In the genomic region with DNA sequence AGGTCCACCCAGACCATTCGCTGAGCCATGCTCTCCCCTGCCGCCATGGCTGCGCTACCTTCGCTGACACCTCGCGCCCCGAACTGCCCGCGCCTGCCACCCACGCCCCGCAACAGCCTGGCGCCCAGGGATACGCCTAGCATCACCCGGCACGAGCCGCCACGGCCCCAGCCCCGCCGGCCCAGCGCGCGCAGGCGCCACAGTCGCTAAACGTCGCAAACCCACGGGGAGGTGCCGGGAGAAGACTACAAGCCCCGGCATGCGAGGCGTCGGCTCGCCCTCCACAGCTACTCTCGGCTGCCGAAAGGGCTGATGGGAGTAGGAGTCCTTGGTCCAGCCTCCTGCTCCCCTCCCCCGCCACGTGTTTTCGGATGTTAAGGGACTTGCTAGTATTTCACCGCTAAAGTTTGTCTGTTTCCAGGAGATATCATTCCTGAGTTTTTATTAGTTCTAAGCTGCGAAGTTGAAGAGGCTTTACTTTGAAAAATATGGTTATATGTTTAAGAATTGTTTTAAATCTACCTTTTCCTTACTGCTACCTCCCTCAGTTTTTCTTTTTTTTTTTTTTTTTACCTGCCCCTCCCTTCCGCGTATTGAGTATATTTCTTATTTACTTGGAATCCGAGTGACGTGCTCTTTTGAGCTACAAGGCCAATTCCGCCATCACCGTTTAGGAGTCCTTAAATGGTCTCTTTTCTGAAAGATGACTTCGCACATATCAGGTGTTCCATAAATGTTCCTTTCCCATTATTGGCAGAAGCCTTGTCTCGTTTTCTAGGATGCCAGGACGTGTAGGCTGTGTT, we compare ENCODE assay signal across 1 mouse cellular context.
TF ChIP-seq lines count a peak whose summit lies in the region.

Gene Rexo2, minus strand, starts transcription at position 213 of the 803 bp plus-strand sequence.

TF ChIP-seq in CH12.LX, 34 proteins besides CTCF, POLR2A, EP300 and RAD21 (continued from another document):
- TF ChIP-seq KAT2A (IDR thresholded peaks at IDR 0.05; ENCODE audit: insufficient replicate concordance, low read length), result peak; percentile 95; the same call in 1 of the 2 replicates
- 0 out of 2 replicates have a peak, but pooled peaks have one; percentile 47 for TF ChIP-seq TBP (conservative IDR thresholded peaks at IDR 0.05; ENCODE audit: low read depth, low read length)
- TF ChIP-seq CHD1 (IDR thresholded peaks at IDR 0.05; ENCODE audit: low read depth, low read length), result no peak; the same call in 1 of the 2 replicates
- no peak for TF ChIP-seq MAFK (IDR thresholded peaks at IDR 0.05; ENCODE audit: insufficient replicate concordance, low read length)
- peak; percentile 95 for TF ChIP-seq SIN3A (IDR thresholded peaks at IDR 0.05; ENCODE audit: low read length)
- TF ChIP-seq ZC3H11A (IDR thresholded peaks at IDR 0.05; ENCODE audit: low read depth, low read length), result no peak
- TF ChIP-seq MXI1 (IDR thresholded peaks at IDR 0.05; ENCODE audit: low read depth, low read length), result peak; percentile 99
- no peak for TF ChIP-seq PAX5 (IDR thresholded peaks at IDR 0.05; ENCODE audit: low read length)
- peak; percentile 66; the same call in 1 of the 2 replicates for TF ChIP-seq MEF2A (IDR thresholded peaks at IDR 0.05; ENCODE audit: borderline replicate concordance, low read depth, low read length)
- peak; percentile 56; the same call in 1 of the 2 replicates for TF ChIP-seq TCF12 (IDR thresholded peaks at IDR 0.05; ENCODE audit: low read depth, low read length)
- TF ChIP-seq GABPA (IDR thresholded peaks at IDR 0.05; ENCODE audit: insufficient replicate concordance, low read depth, low read length), result peak; percentile 76; the same call in 1 of the 2 replicates
- TF ChIP-seq ETS1 (conservative IDR thresholded peaks at IDR 0.05; ENCODE audit: low read depth, low read length), result no peak
- no peak for TF ChIP-seq JUN (IDR thresholded peaks at IDR 0.05; ENCODE audit: insufficient read depth, low read depth, low read length)
- TF ChIP-seq BHLHE40 (IDR thresholded peaks at IDR 0.05; ENCODE audit: low read depth, low read length), result peak; percentile 87
- peak; percentile 13; the same call in 1 of the 2 replicates for TF ChIP-seq USF1 (IDR thresholded peaks at IDR 0.05; ENCODE audit: low read depth, low read length)
- 0 out of 2 replicates have a peak, but pooled peaks have one; percentile 4 for TF ChIP-seq USF2 (conservative IDR thresholded peaks at IDR 0.05; ENCODE audit: low read depth, low read length)
- peak; percentile 97 for TF ChIP-seq MAX (IDR thresholded peaks at IDR 0.05; ENCODE audit: low read length)
- peak; percentile 98 for TF ChIP-seq HCFC1 (IDR thresholded peaks at IDR 0.05; ENCODE audit: low read depth, low read length)
- TF ChIP-seq NELFE (IDR thresholded peaks at IDR 0.05; ENCODE audit: low read depth, low read length), result peak; percentile 86
- TF ChIP-seq ZNF384 (IDR thresholded peaks at IDR 0.05; ENCODE audit: low read depth, low read length), result peak; percentile 91
TF ChIP-seq in CH12.LX: peak in this region for 21.
